Mouse (Mus musculus): ENCODE measurements around the gene Tcaim.

DNA sequence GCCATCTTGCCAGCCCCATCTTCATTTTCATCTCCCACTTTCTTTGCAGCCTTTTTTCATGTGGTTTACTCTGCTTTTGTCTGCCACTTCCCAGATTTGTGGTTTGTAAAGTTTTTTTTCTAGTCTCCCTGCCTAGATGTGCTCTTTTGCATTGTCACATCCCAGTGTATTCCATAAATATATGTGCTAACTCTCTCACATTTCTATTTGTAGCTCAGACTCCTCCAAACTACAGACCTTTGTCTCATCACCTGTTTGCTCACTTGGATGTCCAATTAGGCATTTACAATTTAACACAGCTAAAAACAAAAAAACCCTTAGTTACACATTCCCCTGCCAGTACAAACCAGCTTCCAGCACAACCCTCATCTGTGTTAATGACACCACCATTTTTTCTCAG lies 45.2 kb upstream of the Tcaim start:
- TF ChIP-seq CTCF (IDR thresholded peaks at IDR 0.05; ENCODE audit: low read depth) (no peak), EP300 (IDR thresholded peaks at IDR 0.05; ENCODE audit: low read depth) (no peak)

Data from liver, postnatal 0 days (tissue).